Mouse (Mus musculus) forebrain, postnatal 0 days (tissue): ENCODE data around the gene S100a6. TPM values are rescaled to one million over a fixed set of nuclear protein-coding genes. Genes with fewer than 3 reads are reported as not detected.

Experiments used
- ATAC-seq: fragments of 200-750 bp; cut with Nextera tagmentation; 2 replicates; pipeline ENCODE4 v1.8.0; 2017; ENCODE audit warnings: mild to moderate bottlenecking, moderate library complexity
- DNase-seq: peaks from one replicate; pipeline ENCODE4 v3.0.0-alpha.2; 2015
- H3K27ac ChIP-seq: fragments of 300-500 bp; sonication (generic); 2 replicates; pipeline ENCODE4 v1.5.1; 2014; ENCODE audit warnings: low read depth, mild to moderate bottlenecking, antibody characterized with exemption, low read length, moderate library complexity, mixed read lengths
- H3K27me3 ChIP-seq: fragments of 300-500 bp; sonication (generic); 2 replicates; pipeline ENCODE4 v1.6.1; 2014; ENCODE audit warnings: mild to moderate bottlenecking, low read length, mixed read lengths; ENCODE audit not compliant: insufficient read depth
- H3K36me3 ChIP-seq: fragments of 300-500 bp; sonication (generic); 2 replicates; pipeline ENCODE4 v1.6.1; 2014; ENCODE audit warnings: mild to moderate bottlenecking, moderate library complexity; ENCODE audit not compliant: insufficient read depth
- H3K4me1 ChIP-seq: fragments of 300-500 bp; sonication (generic); 2 replicates; pipeline ENCODE4 v1.6.1; 2014; ENCODE audit warnings: antibody characterized with exemption; ENCODE audit not compliant: insufficient read depth
- H3K4me2 ChIP-seq: fragments of 300-500 bp; sonication (generic); 2 replicates; pipeline ENCODE4 v1.6.1; 2014; ENCODE audit warnings: low read depth, mild to moderate bottlenecking, moderate library complexity
- H3K4me3 ChIP-seq: fragments of 300-500 bp; sonication (generic); 2 replicates; pipeline ENCODE4 v1.5.1; 2014; ENCODE audit warnings: low read depth, low read length, mixed read lengths
- H3K9ac ChIP-seq: fragments of 300-500 bp; sonication (generic); 2 replicates; pipeline ENCODE4 v1.6.1; 2014; ENCODE audit warnings: mild to moderate bottlenecking
- H3K9me3 ChIP-seq: fragments of 300-500 bp; sonication (generic); 2 replicates; pipeline ENCODE4 v1.6.1; 2016; ENCODE audit warnings: low read length
- CTCF ChIP-seq: sonication (generic); IDR thresholded peaks from 2 replicates; pipeline ENCODE4 v1.5.1; 2016; ENCODE audit warnings: antibody characterized with exemption, control low read depth, low read depth
- WGBS: fragments of 180-500 bp; shearing (Covaris S2); extraction: QIAGEN DNeasy Blood & Tissue Kit; methylation state at CpG from one replicate; pipeline ENCODE4 v1.1.7; 2014; 5-methylcytosine and 5-hydroxymethylcytosine counted together
- polyA plus RNA-seq: library from polyadenylated mRNA; unstranded; fragments of >200 nt; fragmentation: Nextera tagmentation; extraction: Ambion mirVana; gene quantifications from 2 replicates; pipeline ENCODE4 v1.2.1, GENCODE M21; 2015
- total RNA-seq: library from RNA; depleted of rRNA; stranded (reverse); fragments of >200 nt; gene quantifications from 2 replicates; pipeline ENCODE4 v1.2.3, GENCODE M21; 2014

S100a6 gene
- total and polyA plus RNA-seq, 2 experiments from 2014 or later = 17.9 to 34.9 TPM

DNA sequence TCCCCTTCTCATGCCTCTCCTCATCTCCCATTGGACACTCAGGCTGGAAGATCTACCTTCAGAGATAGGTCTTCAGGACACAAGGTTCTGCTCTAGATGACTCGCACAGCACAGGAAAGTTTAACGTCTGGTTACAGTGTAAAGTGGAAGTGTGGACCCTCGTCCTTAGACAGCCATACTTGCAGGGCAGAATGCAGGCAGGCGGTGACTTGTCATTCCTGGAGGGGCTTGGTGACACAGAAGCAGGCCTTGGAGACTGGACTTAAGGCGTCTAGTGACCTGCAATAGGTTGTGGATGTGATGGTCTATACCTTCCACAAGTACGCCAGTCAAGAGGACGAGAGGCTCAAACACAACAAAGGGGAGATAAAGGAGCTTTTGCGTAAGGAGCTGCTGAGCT lies 22.7 kb upstream of the S100a6 start, which contains the start of gene S100a2:
Gene S100a2, plus strand, starts transcription at position 301 of the 400 bp plus-strand sequence.
- 76% methylated on average over 8 of the region's 8 CpGs for WGBS
- no peaks in the 10 kb centered on the region for H3K9me3 ChIP-seq
- no peak within 1 kb of the TSS for H3K27ac ChIP-seq
- no peaks in the 10 kb centered on the region for H3K36me3 ChIP-seq
- TF ChIP-seq CTCF = no peak
- no peak within 1 kb of the TSS for H3K4me2 ChIP-seq
- H3K27me3 ChIP-seq = no peaks in the 10 kb centered on the region
- DNase-seq (no peak), ATAC-seq (no peak)
- no peak within 1 kb of the TSS for H3K4me3 ChIP-seq
- no peak within 1 kb of the TSS for H3K9ac ChIP-seq
- no peaks in the 10 kb centered on the region for H3K4me1 ChIP-seq

DNA sequence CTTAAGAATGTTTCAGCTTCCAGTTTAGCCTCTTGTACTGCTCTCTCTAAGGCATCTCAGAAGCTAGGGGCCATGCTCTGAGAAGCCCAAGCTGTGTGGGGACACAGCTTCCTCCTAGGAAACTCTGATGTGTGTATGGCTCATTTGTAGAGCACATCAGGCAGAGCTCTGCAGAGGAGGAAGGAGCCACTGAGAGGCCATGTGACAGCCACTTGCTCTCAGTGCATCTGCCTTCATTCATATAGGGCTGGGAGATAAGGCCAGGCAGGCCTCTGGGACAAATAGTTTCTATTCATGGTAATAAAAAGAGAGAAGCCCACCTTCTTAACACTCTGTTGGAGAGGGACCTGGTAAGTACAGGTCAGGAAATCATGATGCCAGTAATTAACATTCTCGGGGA lies 18.2 kb upstream of the S100a6 start:
- Histone ChIP-seq H3K4me2 (no peak overlapping the region), H3K4me3 (no peak overlapping the region), H3K9ac (no peak overlapping the region), H3K36me3 (no peaks in the 10 kb centered on the region), H3K4me1 (no peaks in the 10 kb centered on the region), H3K27me3 (no peaks in the 10 kb centered on the region), H3K27ac (no peak overlapping the region), H3K9me3 (no peaks in the 10 kb centered on the region)
- no peak for ATAC-seq
- 85% methylated on average over 1 of the region's 1 CpGs for WGBS
- DNase-seq = no peak
- no peak for TF ChIP-seq CTCF

DNA sequence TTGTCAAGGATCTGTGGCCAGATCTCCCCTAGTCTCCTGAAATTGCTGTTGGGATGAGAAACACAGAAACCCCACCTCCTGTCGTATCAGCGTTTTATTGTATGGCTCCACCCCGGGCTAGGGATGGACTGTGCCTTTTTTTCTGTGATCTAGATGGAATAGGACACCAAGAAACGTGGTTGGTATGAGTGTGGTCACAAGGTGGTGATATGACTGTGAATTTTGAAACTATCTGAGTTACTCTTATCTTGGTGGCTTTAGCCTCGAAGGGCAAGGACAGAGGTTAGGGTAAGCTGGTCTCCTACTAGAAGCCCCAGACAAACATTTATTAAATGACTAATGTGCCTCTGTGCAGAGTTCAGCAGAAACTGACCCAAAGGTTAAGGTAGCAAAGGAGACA lies 17.1 kb upstream of the S100a6 start:
- H3K9ac ChIP-seq = no peak overlapping the region
- no peak for TF ChIP-seq CTCF
- H3K9me3 ChIP-seq = no peaks in the 10 kb centered on the region
- ATAC-seq (no peak), DNase-seq (no peak)
- no peak overlapping the region for H3K4me3 ChIP-seq
- H3K27ac ChIP-seq = no peak overlapping the region
- no peaks in the 10 kb centered on the region for H3K27me3 ChIP-seq
- H3K4me1 ChIP-seq = no peaks in the 10 kb centered on the region
- H3K36me3 ChIP-seq = no peaks in the 10 kb centered on the region
- WGBS = 75% methylated on average over 5 of the region's 5 CpGs
- H3K4me2 ChIP-seq = no peak overlapping the region

DNA sequence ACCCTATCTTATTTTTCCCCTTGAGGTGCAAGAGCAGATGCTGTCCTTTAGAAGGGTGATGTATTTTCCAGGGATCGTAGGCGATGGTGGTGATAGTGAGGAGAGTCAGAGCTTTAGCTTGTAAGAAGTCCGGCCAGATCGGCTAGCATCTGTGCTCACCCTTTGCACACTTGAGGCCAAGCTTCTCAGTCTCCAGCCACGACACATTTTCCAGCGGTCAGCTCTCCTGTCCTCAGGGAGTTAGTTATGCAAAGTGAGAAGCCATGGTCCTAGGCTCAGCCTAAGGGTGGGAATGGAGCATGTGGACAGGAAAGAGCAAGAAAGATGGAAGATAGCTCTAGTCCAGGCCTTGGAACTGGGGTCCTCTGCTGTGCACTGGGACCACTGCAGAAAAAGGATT lies 15.9 kb upstream of the S100a6 start:
- Histone ChIP-seq H3K9me3 (no peaks in the 10 kb centered on the region), H3K4me1 (no peaks in the 10 kb centered on the region), H3K4me2 (no peak overlapping the region), H3K27ac (no peak overlapping the region), H3K36me3 (no peaks in the 10 kb centered on the region), H3K27me3 (no peaks in the 10 kb centered on the region), H3K9ac (no peak overlapping the region), H3K4me3 (no peak overlapping the region)
- TF ChIP-seq CTCF = no peak
- DNase-seq = no peak
- 93% methylated on average over 6 of the region's 6 CpGs for WGBS
- ATAC-seq = no peak

DNA sequence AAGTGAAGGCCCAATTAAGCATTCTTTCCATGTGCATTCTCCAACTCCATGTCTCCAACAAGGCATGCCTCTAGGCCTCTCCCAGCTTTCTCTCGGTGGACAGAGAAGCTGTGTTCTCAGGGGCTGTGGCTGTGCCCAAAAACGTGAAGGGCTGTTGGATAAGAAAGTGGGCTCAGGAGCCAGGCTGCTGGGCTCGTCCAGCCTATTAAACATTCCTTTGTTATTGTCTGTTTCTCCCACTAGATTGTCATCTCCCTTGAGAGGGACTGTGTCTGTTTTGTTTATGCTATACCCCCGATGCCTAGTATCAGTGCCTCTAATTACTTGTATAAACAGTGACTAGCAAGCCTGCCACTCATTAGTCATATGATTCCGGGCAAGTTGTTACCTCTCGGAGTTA lies 14.9 kb upstream of the S100a6 start:
- no peak overlapping the region for H3K9ac ChIP-seq
- ATAC-seq (no peak), DNase-seq (no peak)
- H3K36me3 ChIP-seq = no peaks in the 10 kb centered on the region
- H3K9me3 ChIP-seq = no peaks in the 10 kb centered on the region
- 37% methylated on average over 6 of the region's 6 CpGs for WGBS
- H3K4me2 ChIP-seq = no peak overlapping the region
- no peaks in the 10 kb centered on the region for H3K4me1 ChIP-seq
- TF ChIP-seq CTCF = no peak
- H3K27ac ChIP-seq = no peak overlapping the region
- no peak overlapping the region for H3K4me3 ChIP-seq
- no peaks in the 10 kb centered on the region for H3K27me3 ChIP-seq

DNA sequence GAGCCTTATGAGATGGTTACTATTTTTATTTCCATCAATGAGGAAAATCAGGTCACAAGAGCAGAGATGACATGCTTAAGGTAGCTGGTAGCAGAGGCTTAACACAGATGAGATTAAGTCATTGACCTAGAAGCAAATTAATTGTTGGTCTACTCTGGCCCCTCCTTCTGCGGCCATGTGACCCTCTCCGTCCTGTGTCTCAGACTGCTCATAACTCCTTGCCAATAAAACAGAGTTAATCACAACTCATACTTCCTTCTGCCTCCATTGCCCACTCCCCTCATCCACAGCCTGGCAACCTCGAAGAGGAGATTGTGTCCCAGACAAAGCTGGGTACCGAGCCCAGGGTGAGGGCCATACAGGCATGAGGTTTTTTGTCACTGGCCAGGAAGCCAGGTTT lies 14.5 kb upstream of the S100a6 start:
- no peak for TF ChIP-seq CTCF
- 80% methylated on average over 4 of the region's 4 CpGs for WGBS
- Histone ChIP-seq H3K27ac (no peak overlapping the region), H3K4me2 (no peak overlapping the region), H3K27me3 (no peaks in the 10 kb centered on the region), H3K9ac (no peak overlapping the region), H3K4me3 (no peak overlapping the region), H3K9me3 (no peaks in the 10 kb centered on the region), H3K36me3 (no peaks in the 10 kb centered on the region), H3K4me1 (no peaks in the 10 kb centered on the region)
- ATAC-seq = no peak
- no peak for DNase-seq

DNA sequence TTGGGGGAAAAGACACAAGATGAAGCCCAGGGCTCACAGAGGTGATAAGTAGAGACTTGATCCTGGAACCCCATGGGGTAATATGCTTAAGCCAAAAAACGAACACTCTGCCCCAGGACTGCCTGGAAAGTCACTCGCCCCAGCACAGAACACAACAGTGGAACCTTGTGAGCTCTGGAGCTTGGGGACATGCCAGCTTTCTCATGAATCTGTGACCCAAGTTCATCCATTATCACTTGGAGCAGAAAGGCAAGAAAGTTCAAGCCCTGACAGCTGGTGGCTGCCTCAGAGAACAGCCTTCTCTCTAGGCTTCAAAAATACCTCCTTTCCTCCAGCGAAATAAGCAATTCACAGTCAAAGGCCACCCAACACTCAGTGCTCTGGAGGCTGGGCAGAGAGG lies 13.3 kb upstream of the S100a6 start:
- H3K36me3 ChIP-seq = no peaks in the 10 kb centered on the region
- H3K4me2 ChIP-seq = no peak overlapping the region
- 79% methylated on average over 3 of the region's 3 CpGs for WGBS
- H3K27ac ChIP-seq = no peak overlapping the region
- no peaks in the 10 kb centered on the region for H3K9me3 ChIP-seq
- no peaks in the 10 kb centered on the region for H3K27me3 ChIP-seq
- DNase-seq = no peak
- no peak overlapping the region for H3K4me3 ChIP-seq
- TF ChIP-seq CTCF = no peak
- no peak for ATAC-seq
- H3K4me1 ChIP-seq = 0 out of 2 replicates have a peak, but pooled peaks cover 1% of the 10 kb centered on the region
- no peak overlapping the region for H3K9ac ChIP-seq

DNA sequence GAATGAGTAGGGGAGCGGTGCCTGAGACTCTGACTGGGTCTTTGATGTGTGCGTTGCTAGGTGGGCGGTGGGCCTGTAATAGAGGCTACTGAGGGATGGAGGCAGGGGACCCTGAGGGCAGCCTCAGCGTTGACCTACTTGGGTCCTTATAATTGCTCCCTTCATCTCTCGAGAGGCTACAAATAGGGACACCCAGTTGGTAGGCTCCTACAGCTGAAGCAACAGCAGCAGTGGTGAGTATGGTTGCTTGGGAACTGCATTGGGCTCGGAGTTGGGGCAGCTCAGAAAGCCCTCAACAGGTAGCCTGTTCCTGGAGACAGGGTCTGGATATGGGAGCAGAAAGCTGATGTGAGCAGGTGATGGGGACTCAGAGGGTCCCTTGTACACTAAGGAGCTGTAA lies 12.6 kb upstream of the S100a6 start:
- Histone ChIP-seq H3K4me2 (no peak overlapping the region), H3K27me3 (no peaks in the 10 kb centered on the region), H3K4me3 (no peak overlapping the region), H3K9me3 (no peaks in the 10 kb centered on the region), H3K36me3 (no peaks in the 10 kb centered on the region), H3K9ac (no peak overlapping the region), H3K27ac (no peak overlapping the region), H3K4me1 (0 out of 2 replicates have a peak, but pooled peaks cover 3% of the 10 kb centered on the region)
- WGBS = 83% methylated on average over 6 of the region's 6 CpGs
- ATAC-seq (no peak), DNase-seq (no peak)
- no peak for TF ChIP-seq CTCF
